Mouse (Mus musculus): ENCODE data around the gene H2al1i.
"Not testable (repeated sequence)": the region's sequence is repeated elsewhere in the genome, so short reads cannot be mapped to it uniquely, and the experiment has no call there.

H2al1i gene

GRCm38 (mm10) chrX:11324359-11324758 lies at the start of gene H2al1i:
Gene H2al1i (plus strand): TSS chrX:11324659.
- in situ Hi-C loops (cut with MboI, MseI): loop anchor here (25.0 kb wide), 2 partner anchors 113 to 238 kb away; no protein-coding TSS in a partner anchor

GRCm38 (mm10) chrX:11277083-11277482 lies 47.4 kb upstream of the H2al1i start:
- in situ Hi-C loops (cut with MboI, MseI): no loop called here

- in situ Hi-C loops (cut with MboI, MseI): no loop called here
These were observed 43.7 kb upstream of the H2al1i start for GRCm38 (mm10) chrX:11280741-11281140.

- in situ Hi-C loops (cut with MboI, MseI): no loop called here
These were observed 36.1 kb upstream of the H2al1i start for GRCm38 (mm10) chrX:11288306-11288882.

GRCm38 (mm10) chrX:11289244-11289643 lies 35.2 kb upstream of the H2al1i start:
- in situ Hi-C loops (cut with MboI, MseI): no loop called here

GRCm38 (mm10) chrX:11298957-11299356 lies 25.5 kb upstream of the H2al1i start, which contains the start of gene H2al1a:
Gene H2al1a (plus strand): TSS chrX:11299257.
- in situ Hi-C loops (cut with MboI, MseI): not testable (repeated sequence)

- in situ Hi-C loops (cut with MboI, MseI): loop anchor here (25.0 kb wide), 2 partner anchors 135 to 260 kb away; no protein-coding TSS in a partner anchor
These were observed 22.3 kb upstream of the H2al1i start, which contains the start of gene H2al1b for GRCm38 (mm10) chrX:11302132-11302531. Gene H2al1b (plus strand): TSS chrX:11302432.

GRCm38 (mm10) chrX:11305355-11305754 lies 19.1 kb upstream of the H2al1i start, which contains the start of gene H2al1c:
Gene H2al1c (plus strand): TSS chrX:11305655.
- in situ Hi-C loops (cut with MboI, MseI): loop anchor here (25.0 kb wide), 2 partner anchors 132 to 257 kb away; no protein-coding TSS in a partner anchor

GRCm38 (mm10) chrX:11308524-11308923 lies 15.9 kb upstream of the H2al1i start, which contains the start of gene H2al1d:
Gene H2al1d (plus strand): TSS chrX:11308824.
- in situ Hi-C loops (cut with MboI, MseI): loop anchor here (25.0 kb wide), 2 partner anchors 129 to 254 kb away; no protein-coding TSS in a partner anchor

GRCm38 (mm10) chrX:11311634-11312033 lies 12.8 kb upstream of the H2al1i start, which contains the start of gene H2al1e:
Gene H2al1e (plus strand): TSS chrX:11311934.
- in situ Hi-C loops (cut with MboI, MseI): loop anchor here (25.0 kb wide), 2 partner anchors 126 to 251 kb away; no protein-coding TSS in a partner anchor

- in situ Hi-C loops (cut with MboI, MseI): loop anchor here (25.0 kb wide), 2 partner anchors 122 to 247 kb away; no protein-coding TSS in a partner anchor
These were observed 9.6 kb upstream of the H2al1i start, which contains the start of gene H2al1f for GRCm38 (mm10) chrX:11314858-11315257. Gene H2al1f (plus strand): TSS chrX:11315158.

GRCm38 (mm10) chrX:11317956-11318355 lies 6.5 kb upstream of the H2al1i start, which contains the start of gene H2al1g:
Gene H2al1g (plus strand): TSS chrX:11318256.
- in situ Hi-C loops (cut with MboI, MseI): loop anchor here (25.0 kb wide), 2 partner anchors 119 to 244 kb away; no protein-coding TSS in a partner anchor

GRCm38 (mm10) chrX:11321192-11321591 lies 3.3 kb upstream of the H2al1i start, which contains the start of gene H2al1h:
Gene H2al1h (plus strand): TSS chrX:11321492.
- in situ Hi-C loops (cut with MboI, MseI): loop anchor here (25.0 kb wide), 2 partner anchors 116 to 241 kb away; no protein-coding TSS in a partner anchor

- in situ Hi-C loops (cut with MboI, MseI): not testable (repeated sequence)
These were observed 3.1 kb downstream of the H2al1i start, which contains the start of gene H2al1j for GRCm38 (mm10) chrX:11327522-11327921. Gene H2al1j (plus strand): TSS chrX:11327822.

- in situ Hi-C loops (cut with MboI, MseI): no loop called here
These were observed 21.3 kb downstream of the H2al1i start for GRCm38 (mm10) chrX:11345762-11346161.

- in situ Hi-C loops (cut with MboI, MseI): no loop called here
These were observed 22.3 kb downstream of the H2al1i start for GRCm38 (mm10) chrX:11346756-11347155.

GRCm38 (mm10) chrX:11360823-11361222 lies 36.4 kb downstream of the H2al1i start:
- in situ Hi-C loops (cut with MboI, MseI): no loop called here

- in situ Hi-C loops (cut with MboI, MseI): no loop called here
These were observed 36.8 kb downstream of the H2al1i start for GRCm38 (mm10) chrX:11361261-11361660.

GRCm38 (mm10) chrX:11363890-11364289 lies 39.4 kb downstream of the H2al1i start:
- in situ Hi-C loops (cut with MboI, MseI): no loop called here

GRCm38 (mm10) chrX:11365151-11365550 lies 40.7 kb downstream of the H2al1i start:
- in situ Hi-C loops (cut with MboI, MseI): no loop called here
